ENCODE assay signal across 8 mouse cellular contexts in the genomic region with DNA sequence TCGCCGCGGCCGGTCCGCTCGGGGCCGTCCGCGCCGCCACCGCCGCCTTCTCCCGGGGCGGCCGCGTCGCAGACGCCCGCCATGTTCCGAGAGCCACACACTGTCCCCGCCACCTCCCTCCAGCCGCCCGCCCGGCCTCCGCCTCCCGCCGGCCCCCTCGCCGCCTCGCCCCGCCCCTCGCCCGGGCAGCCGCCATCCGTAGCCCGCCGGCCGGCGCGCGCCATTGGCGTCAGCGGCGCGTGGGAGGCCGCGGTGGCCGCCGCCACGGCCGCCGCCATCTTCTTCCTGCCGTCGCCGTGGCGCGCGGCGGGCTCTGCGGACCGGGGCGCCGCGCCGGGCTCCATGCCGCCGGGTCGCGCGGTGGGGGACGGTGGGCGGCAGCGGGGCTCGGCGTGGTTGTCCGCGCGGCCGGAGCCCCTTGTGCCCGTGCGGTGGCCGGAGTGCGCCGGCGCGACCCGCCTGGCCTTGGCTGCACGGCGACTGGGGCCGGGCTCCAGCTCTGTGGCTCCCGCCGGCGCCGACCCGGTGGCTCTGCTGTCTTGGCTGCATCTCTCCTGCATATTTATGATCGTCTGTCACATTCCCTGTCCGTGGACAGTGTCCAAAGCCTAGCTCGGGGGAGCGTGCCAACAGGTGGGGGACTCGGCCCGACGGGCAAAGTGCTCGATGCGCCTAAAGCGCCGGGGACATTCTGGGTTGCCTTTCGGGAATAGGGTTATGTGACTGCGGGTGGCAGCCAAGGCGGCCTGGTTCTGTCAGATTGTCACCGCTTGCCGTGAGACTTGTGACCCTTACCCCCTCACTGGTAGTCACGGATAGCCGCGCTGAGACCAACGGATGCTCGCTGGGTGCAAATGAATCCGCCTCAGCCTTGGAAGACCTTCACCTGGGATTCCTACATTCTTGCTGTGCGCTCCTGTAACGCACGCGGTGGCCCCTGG. TPM values are rescaled to one million over a fixed set of nuclear protein-coding genes. Genes with fewer than 3 reads are reported as not detected.
A peak's percentile ranks its signal among the peaks of the same experiment; 100 is the strongest.
DNase-seq lines count a peak whose midpoint lies in the region; ATAC-seq and TF ChIP-seq lines count a peak whose summit lies in the region.

TSS of gene Tapt1 (minus strand) at position 106 of the 941 bp plus-strand sequence.

- H3K4me3 ChIP-seq in erythroblast, embryonic 14.5 days (replicated peaks) = peak within 1 kb of the TSS; percentile 95
- peak within 1 kb of the TSS; percentile 95 for H3K4me3 ChIP-seq in heart, embryonic 12.5 days
- peak within 1 kb of the TSS; percentile 100 for H3K4me3 ChIP-seq in kidney, postnatal 0 days (replicated peaks; ENCODE audit: low read depth, low read length)
- H3K4me3 ChIP-seq in liver, embryonic 11.5 days (ENCODE audit: low read depth, low read length) = peak within 1 kb of the TSS; percentile 96
- peak within 1 kb of the TSS; percentile 73 for H3K4me3 ChIP-seq in myocyte

- peaks cover 27% of the 10 kb centered on the region for H3K36me3 ChIP-seq in erythroblast, embryonic 14.5 days (ENCODE audit: control insufficient read depth)
- H3K36me3 ChIP-seq in heart, embryonic 12.5 days = no peaks in the 10 kb centered on the region
- H3K36me3 ChIP-seq in kidney, postnatal 0 days (ENCODE audit: insufficient read depth, low read length) = no peaks in the 10 kb centered on the region
- H3K36me3 ChIP-seq in liver, embryonic 11.5 days (ENCODE audit: control insufficient read depth, insufficient read depth, low read length) = no peaks in the 10 kb centered on the region
- no peaks in the 10 kb centered on the region for H3K36me3 ChIP-seq in myocyte (ENCODE audit: control insufficient read depth, insufficient read depth)

- ATAC-seq in heart, embryonic 12.5 days (ENCODE audit: insufficient number of reproducible peaks, low FRiP score) = peak; percentile 96
- peak; percentile 96 for ATAC-seq in kidney, postnatal 0 days (replicated peaks; ENCODE audit: low FRiP score, low read depth)
- ATAC-seq in liver, embryonic 11.5 days (replicated peaks; ENCODE audit: low FRiP score) = peak; percentile 89

- 2% methylated on average over 101 of the region's 121 CpGs for WGBS in heart, embryonic 12.5 days
- WGBS in kidney, postnatal 0 days = 2% methylated on average over 115 of the region's 121 CpGs
- under 1% methylated on average over 101 of the region's 121 CpGs for WGBS in liver, embryonic 11.5 days

- H3K4me1 ChIP-seq in erythroblast, embryonic 14.5 days (ENCODE audit: control insufficient read depth) = peaks cover 54% of the 10 kb centered on the region
- H3K4me1 ChIP-seq in heart, embryonic 12.5 days (replicated peaks) = peaks cover 28% of the 10 kb centered on the region
- H3K4me1 ChIP-seq in kidney, postnatal 0 days (replicated peaks; ENCODE audit: insufficient read depth, low read length) = peaks cover 12% of the 10 kb centered on the region
- H3K4me1 ChIP-seq in liver, embryonic 11.5 days (replicated peaks; ENCODE audit: control insufficient read depth, insufficient read depth, low read length) = peaks cover 33% of the 10 kb centered on the region

- H3K4me2 ChIP-seq in heart, embryonic 12.5 days = peak within 1 kb of the TSS; percentile 86
- H3K4me2 ChIP-seq in kidney, postnatal 0 days (ENCODE audit: low read length) = peak within 1 kb of the TSS; percentile 76
- H3K4me2 ChIP-seq in liver, embryonic 11.5 days = peak within 1 kb of the TSS; percentile 77
- peak within 1 kb of the TSS; percentile 96 for H3K4me2 ChIP-seq in myocyte (ENCODE audit: low read depth)

- H3ac ChIP-seq in myocyte (ENCODE audit: control insufficient read depth, insufficient read length) = peak within 1 kb of the TSS; percentile 100

- H3K27ac ChIP-seq in heart, embryonic 12.5 days (ENCODE audit: poor library complexity, severe bottlenecking) = peak within 1 kb of the TSS; percentile 91
- peak within 1 kb of the TSS; percentile 96 for H3K27ac ChIP-seq in kidney, postnatal 0 days
- peak within 1 kb of the TSS; percentile 88 for H3K27ac ChIP-seq in liver, embryonic 11.5 days (ENCODE audit: low read depth, low read length)

- no peaks in the 10 kb centered on the region for H3K27me3 ChIP-seq in erythroblast, embryonic 14.5 days (ENCODE audit: control insufficient read depth)
- H3K27me3 ChIP-seq in heart, embryonic 12.5 days (replicated peaks) = no peaks in the 10 kb centered on the region
- no peaks in the 10 kb centered on the region for H3K27me3 ChIP-seq in kidney, postnatal 0 days (ENCODE audit: insufficient read depth, low read length)
- H3K27me3 ChIP-seq in liver, embryonic 11.5 days (replicated peaks; ENCODE audit: control insufficient read depth, insufficient read depth, low read length) = no peaks in the 10 kb centered on the region
- no peaks in the 10 kb centered on the region for H3K27me3 ChIP-seq in myocyte (ENCODE audit: control insufficient read depth, insufficient read depth, insufficient read length)

- H3K9ac ChIP-seq in heart, embryonic 12.5 days = peak within 1 kb of the TSS; percentile 98
- H3K9ac ChIP-seq in kidney, postnatal 0 days (ENCODE audit: low read depth, low read length) = peak within 1 kb of the TSS; percentile 98
- H3K9ac ChIP-seq in liver, embryonic 11.5 days (ENCODE audit: low read depth, low read length) = peak within 1 kb of the TSS; percentile 97

- peak; percentile 83 for TF ChIP-seq POLR2A in brain, embryonic 14.5 days (IDR thresholded peaks at IDR 0.05; ENCODE audit: borderline replicate concordance, extremely low read depth, insufficient read depth, insufficient read length, poor library complexity, severe bottlenecking)
- peak; percentile 92 for TF ChIP-seq POLR2A in myocyte (IDR thresholded peaks at IDR 0.05; ENCODE audit: insufficient read length, low read depth)

- H3K9me3 ChIP-seq in erythroblast, embryonic 14.5 days (ENCODE audit: control insufficient read depth, low read length) = no peaks in the 10 kb centered on the region
- no peaks in the 10 kb centered on the region for H3K9me3 ChIP-seq in heart, embryonic 12.5 days (replicated peaks)
- H3K9me3 ChIP-seq in kidney, postnatal 0 days (replicated peaks; ENCODE audit: low read length) = no peaks in the 10 kb centered on the region
- H3K9me3 ChIP-seq in liver, embryonic 11.5 days (ENCODE audit: control insufficient read depth, low read length) = no peaks in the 10 kb centered on the region

- DNase-seq in B cell, adult 2 months = peak; percentile 85 to 88
- DNase-seq in brain, embryonic 14.5 days (ENCODE audit: low read depth) = peak; percentile 90
- DNase-seq in kidney, postnatal 0 days (ENCODE audit: low spot score) = peak; percentile 90
- DNase-seq in liver, embryonic 11.5 days (ENCODE audit: low spot score) = peak; percentile 84
- peak; percentile 91 to 96 for DNase-seq in spleen, postnatal 4 days (ENCODE audit: low spot score in 2 of 2)

- peaks cover 42% of the 10 kb centered on the region for H3K79me2 ChIP-seq in myocyte (ENCODE audit: control insufficient read depth, insufficient read depth)

- TF ChIP-seq CTCF in brain, embryonic 14.5 days (IDR thresholded peaks at IDR 0.05; ENCODE audit: borderline replicate concordance, extremely low read depth, insufficient read depth, insufficient read length) = no peak
- TF ChIP-seq CTCF in kidney, postnatal 0 days (IDR thresholded peaks at IDR 0.05; ENCODE audit: low read depth) = no peak

TF ChIP-seq in myocyte, 11 proteins besides CTCF, POLR2A, EP300 and RAD21:
- peak; percentile 61 for TF ChIP-seq POLR2AphosphoS2 (IDR thresholded peaks at IDR 0.05; ENCODE audit: insufficient read length, low read depth)
- no peak for TF ChIP-seq MAX (IDR thresholded peaks at IDR 0.05; ENCODE audit: low read depth)
- no peak for TF ChIP-seq E2F4 (IDR thresholded peaks at IDR 0.05; ENCODE audit: insufficient read depth)
- TF ChIP-seq CEBPB (IDR thresholded peaks at IDR 0.05; ENCODE audit: insufficient read depth, poor library complexity, severe bottlenecking) = no peak
TF ChIP-seq in myocyte: peak in this region for 1.

RNA-seq across cellular contexts. Expression of gene Tapt1, which starts in this region (rescaled TPM):
- polyA plus RNA-seq in brain, embryonic 14.5 days (2012; rRNA removed) = 43.9 and 45.0 TPM in 2 replicates
- polyA plus RNA-seq in erythroblast, embryonic 14.5 days (2012) = 1.5 and 1.8 TPM in 2 replicates
- 28.3 and 32.6 TPM in 2 replicates for polyA plus RNA-seq in heart, embryonic 12.5 days (2016; fragmentation: Nextera tagmentation; extraction: Ambion mirVana)
- polyA plus RNA-seq in kidney, postnatal 0 days (2015; fragmentation: Nextera tagmentation; extraction: Ambion mirVana) = 27.4 and 28.2 TPM in 2 replicates
- 49.7 and 51.0 TPM in 2 replicates for polyA plus RNA-seq in liver, embryonic 11.5 days (2014; fragmentation: Nextera tagmentation; extraction: Ambion mirVana)
- polyA plus RNA-seq in myocyte (2012; fragmentation: generic; extraction: Trizol) = 18.2 TPM

Comparison
In these comparisons a context has a peak if more than half of its experiments do, and no peak if none do; other contexts are left out.
1. Peak in every context shown above with its lines: DNase-seq, ATAC-seq, H3K4me3 ChIP-seq and H3K27ac ChIP-seq.